Mouse (Mus musculus) heart, adult 2 months (tissue): ENCODE measurements at regions not wholly inside any gene's neighbourhood (a gene's known extent, or its start where the extent isn't known, plus 50 kb on each side); places are given as distances from the start of the nearest gene placed in this dataset.

Experiments used
- CTCF ChIP-seq: fragments of 200-600 bp; IDR thresholded peaks from 2 replicates; pipeline ENCODE4 v1.8.1; 2022; ENCODE audit warnings: antibody characterized with exemption, mild to moderate bottlenecking, moderate library complexity
- EP300 ChIP-seq: fragments of 200-500 bp; IDR thresholded peaks from 2 replicates; pipeline ENCODE4 v1.6.1; 2011; ENCODE audit warnings: low read depth, low read length, control low read depth; ENCODE audit not compliant: insufficient read depth
- POLR2A ChIP-seq: fragments of 200-500 bp; IDR thresholded peaks from 2 replicates; pipeline ENCODE4 v1.6.1; 2011; ENCODE audit warnings: mild to moderate bottlenecking, low read depth, low read length, control low read depth; ENCODE audit not compliant: insufficient read depth

DNA sequence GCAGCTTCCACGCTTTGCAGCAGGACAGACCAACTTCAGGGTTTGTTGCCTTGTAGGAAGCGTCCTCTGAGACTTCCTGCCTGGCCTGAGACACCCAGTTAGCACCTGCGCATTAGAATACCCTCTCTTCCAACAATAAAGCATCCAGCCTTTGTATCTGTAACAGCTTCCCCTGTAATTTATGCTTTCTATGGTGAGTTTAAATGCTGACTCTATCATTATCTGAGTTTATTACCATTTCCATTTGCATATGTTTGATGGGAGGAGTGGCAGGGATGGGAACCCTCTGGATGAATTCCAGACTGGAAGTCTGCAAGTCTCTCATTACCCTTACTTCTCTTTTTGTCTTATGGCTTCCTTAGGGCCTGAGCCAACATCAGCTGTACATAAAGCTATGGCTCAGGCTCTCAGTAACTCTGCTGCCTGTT lies 415.8 kb downstream of the Brinp2 start:
- TF ChIP-seq CTCF (no peak), EP300 (no peak), POLR2A (no peak)
